Mouse (Mus musculus) thymus, postnatal 10 days (tissue): ENCODE results near the gene Pard3b.

Experiments
- DNase-seq, 2 experiments: peaks; one replicate each; pipeline ENCODE4 v3.0.0; 2021; ENCODE audit warnings: low spot score in 2 of 2

Pard3b gene

DNA sequence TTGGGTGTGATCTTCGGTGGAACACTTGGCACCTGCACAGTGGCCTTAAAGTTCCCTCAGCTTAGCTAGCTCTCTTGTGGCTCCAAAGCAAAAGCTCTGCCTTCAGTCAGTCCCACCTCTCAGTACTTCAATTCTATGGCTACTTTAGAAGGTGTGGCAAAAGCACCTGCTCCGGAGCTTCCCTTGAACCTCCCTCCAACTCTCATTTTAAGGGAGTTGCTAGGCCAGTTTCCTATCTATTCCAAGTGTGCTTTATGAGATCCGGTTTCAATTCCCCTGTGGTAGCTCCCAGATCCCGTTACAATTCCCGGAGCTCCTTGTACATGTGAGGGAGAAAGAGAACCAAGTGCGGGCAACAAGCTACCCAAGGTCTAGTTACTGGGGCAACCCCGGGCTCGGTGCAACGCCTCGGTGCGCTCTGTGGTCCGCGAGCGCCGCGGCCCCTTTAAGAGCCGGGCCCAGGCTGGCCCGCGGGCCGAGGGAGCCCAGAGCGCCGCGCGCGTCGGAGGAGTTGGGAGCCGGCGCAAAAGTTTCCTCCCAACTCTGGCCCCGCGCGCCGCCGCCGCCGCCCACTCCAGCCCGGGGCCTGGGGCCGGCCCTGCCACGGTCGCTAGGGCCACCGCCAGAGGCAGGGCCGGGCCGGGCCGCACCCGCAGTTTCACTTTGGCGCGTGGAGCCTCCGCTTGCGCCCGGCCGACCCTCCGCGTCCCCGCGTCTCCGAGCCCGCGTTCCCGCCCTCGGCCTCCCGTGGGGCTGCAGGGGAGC, at the start of gene Pard3b:
Gene Pard3b, plus strand, starts transcription at position 478 of the 765 bp plus-strand sequence.
- DNase-seq = peak in 1 of 2 experiments; percentile 14

DNA sequence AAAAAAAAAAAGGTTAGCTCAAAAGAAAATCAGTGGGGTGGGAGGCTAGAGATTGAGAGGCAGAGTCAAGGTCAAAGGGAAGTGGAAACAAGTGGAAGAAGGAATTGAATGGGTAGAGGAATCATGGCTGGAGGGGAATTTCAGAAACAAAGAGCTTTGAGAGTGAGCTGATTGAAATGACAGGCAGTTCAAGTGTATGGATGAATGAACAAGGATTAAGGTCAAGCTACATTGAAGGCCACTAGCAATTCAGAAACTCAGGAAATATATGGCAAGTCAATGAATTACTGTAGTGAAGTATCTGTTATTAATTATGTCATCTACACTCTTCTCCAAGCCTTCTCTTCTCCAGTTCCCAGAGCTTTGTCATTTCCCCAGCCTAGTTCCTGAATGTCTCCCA, 22.4 kb upstream of the Pard3b start:
- DNase-seq = no peak

DNA sequence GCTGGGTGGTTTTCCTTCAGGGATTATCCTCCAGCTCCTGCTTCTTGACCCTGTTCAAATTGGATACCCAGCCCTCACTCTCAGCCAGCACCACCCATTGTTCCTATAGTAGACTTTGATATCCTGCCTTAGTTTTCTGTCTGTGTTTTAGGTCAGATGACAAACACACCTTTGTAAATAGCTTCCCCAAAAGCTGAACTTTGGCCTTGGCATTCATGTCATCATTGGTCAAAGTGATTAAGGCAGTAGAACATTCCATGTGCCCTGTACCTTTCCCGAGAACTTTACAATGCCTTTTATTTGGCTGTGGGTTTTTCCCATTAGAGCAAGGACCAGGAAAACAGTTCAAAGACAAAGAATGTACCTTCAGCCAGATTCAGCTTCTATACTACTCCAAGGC, 18.0 kb upstream of the Pard3b start:
- no peak for DNase-seq

DNA sequence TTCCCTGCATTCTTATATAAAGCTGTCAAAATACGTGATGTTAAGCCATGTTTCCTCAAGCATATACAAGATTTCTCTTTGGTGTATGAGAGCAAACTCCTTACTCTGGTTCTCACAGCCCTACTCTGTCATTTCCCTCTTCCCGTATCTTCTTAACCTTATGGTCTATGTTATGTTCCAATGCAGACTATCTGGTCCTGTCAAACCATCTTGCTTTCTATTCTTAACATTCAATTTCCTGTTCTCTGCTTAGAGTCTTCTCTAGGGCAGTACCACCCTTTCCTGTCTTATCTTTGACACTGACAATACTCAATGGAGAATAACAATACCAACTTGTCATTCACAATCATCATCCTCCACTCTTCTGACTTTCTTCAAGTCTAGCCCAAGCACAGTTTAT, 8.8 kb upstream of the Pard3b start:
- DNase-seq = no peak

DNA sequence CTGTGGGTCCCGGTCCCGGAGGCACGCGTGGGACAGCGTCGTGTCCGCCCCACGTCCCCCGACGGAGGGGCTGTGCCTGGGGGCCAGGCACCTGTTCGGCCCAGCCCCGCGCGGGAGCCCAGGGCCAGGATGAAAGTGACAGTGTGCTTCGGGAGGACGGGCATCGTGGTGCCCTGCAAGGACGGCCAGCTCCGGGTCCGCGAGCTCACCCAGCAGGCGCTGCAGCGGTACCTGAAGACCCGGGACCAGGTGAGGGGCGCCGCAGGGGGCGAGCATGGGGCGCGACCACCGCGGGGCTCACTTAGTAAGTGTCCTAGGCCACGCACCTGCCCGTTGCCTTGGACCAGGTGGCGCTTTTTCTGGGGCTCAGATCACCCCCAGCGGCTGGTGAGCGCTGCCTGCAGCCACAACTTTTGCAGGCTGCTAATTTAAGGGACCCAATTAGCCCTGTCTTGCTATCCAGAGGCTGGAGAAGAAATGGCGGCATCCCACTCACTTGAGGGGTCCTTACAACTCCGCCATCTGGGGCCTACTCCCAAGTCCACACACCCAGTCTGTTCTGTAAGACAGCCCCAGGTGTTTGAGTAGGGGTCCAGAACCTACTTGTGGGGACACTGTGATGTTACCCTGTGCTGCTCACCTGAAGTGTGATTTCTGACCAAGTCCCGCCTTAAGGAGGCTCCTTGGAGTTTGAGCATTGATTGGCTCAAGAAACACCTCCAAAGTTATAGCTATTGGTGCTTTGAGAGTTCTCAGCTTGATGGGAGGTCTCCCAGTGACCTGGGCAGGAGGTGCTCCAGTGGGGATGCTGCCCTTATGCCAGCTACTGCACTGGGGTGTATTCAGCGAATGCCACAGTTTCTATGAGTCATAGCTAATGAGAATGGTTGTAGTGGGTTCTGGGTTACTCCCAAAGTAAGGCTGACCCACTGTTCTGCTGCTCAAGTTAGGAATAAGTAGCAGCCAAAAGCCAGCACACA, 780 bp downstream of the Pard3b start:
- DNase-seq = no peak

DNA sequence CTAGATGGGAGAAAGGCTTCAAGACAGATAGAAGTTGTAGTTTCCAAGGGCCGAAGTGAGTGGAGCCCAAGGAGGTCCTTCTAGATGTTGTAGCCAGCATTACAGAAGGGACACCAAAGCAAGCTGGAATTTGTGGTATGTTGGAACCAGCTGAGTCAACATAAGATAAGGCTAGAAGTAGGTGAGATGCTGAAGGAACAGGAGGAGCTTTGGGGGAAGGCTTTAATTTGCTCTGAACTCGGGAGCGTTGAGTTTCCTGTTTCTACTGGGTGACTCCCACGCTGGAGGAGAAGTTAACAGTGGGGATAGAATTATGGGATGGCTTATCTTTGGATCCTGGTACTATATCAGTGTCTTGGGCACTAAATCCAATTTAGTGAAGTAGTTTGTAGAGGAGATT, 3.3 kb downstream of the Pard3b start:
- no peak for DNase-seq

DNA sequence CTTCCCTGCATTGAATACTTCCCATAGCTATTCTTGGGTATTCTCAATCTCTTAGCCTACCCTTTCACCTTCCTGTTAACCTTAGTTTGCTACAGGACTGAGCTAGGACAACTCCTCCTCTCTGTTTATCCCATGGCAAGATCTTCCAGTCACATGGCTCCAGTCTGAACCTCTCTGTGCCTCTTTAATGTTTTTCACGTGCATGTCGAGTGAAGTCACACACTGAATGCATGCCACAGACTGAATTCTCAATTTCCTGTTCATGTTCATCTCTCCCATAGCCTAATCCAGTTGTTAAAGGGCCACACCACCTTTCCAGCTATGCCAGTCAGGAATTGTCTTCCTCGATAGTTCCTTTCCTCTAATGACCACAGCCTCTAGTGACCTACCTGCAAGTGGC, 6.4 kb downstream of the Pard3b start:
- no peak for DNase-seq

DNA sequence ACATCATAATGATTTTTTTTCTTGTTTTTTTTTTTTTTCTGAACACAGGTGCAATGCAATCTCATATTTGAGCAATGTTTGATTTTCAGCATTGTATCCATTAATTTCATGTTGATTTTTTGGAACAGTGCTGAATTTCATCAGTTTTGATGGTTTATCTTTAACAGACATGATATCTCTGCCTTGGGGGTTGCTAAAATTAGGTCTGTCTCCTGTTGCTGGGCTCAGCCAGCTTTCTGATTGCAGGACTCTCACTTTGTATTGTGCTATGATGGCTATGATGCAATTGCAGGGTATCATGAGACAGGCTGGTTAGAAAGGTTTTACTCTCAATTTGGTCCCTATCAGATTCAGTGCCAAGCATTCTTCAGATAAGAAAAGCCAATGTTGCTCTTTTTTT, 11.3 kb downstream of the Pard3b start:
- DNase-seq = no peak

DNA sequence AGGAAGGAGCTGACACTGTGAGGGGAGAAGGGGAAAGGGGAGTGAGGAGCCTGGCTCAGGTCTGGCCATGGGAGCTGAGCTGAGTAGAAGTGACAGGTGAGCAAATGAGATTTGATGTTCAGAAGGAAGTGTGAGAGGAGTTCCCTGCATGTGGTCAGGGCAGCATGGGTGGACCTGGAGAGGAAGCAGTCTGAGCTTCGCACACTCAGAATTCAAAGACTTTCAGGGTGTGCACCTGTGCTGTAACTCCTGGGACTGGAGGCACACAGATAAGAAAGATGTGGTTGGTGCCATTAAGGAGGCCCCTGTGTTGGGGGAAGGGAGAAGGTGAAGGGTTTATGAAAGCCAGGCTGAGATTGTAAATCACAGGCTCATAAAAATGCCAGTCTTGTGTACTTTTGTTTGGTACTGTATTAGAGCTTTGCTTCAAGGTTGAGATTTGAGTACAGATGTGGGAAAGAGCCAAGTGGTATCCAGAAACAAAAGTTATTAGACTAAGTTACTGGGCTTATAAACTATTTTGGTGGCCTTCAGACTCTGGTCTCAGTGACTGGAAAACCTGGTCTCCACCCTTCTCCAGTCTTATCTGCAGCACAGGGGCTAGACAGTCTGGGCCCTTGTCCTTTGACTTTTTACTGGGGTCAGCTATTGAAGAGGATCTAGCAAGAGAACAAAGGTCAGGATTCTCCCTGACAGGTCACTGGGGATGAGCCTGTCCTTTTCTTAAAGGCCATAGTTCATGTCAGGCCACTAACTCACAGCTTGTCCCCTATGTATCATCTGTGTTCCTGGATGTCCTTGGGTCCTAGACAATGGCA, 13.0 kb downstream of the Pard3b start:
- no peak for DNase-seq

DNA sequence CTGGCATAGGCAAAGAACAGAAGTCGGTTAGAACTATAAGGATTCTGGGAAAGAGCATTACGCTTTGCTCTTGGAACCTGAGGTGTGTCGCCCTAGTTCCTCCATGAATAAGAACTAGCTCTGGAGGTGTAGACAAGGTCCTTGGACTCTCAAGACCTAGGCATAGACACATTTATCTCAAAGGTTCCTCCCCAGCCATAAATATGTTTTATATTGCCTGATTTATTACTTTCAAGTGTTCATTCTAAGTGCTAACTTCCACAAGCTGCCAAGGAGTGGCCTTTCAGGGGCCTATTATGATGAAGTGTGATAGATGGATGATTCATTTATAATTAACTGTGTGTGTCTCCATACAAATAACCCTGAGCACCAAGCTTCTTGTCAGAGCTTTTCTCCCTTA, 19.1 kb downstream of the Pard3b start:
- DNase-seq = no peak

DNA sequence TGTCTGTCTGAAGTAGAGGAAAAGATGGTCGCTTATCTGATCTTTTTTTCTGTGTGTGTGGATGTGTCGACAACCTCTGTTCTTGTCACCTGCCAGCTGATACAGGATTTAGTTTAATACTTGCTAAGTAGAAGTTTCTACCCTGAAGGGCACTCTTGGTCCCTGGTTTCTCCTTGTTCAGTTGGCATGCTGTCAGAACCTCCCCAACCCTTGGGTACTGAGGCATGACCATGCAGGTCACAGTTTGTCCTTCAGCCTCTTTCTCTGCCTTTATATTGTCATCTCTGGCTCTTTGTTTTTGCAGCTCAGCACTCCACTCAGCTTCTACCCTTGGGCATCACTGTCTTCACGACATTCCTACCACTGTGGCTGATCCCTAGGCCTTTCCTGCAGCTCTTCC, 21.3 kb downstream of the Pard3b start:
- no peak for DNase-seq

DNA sequence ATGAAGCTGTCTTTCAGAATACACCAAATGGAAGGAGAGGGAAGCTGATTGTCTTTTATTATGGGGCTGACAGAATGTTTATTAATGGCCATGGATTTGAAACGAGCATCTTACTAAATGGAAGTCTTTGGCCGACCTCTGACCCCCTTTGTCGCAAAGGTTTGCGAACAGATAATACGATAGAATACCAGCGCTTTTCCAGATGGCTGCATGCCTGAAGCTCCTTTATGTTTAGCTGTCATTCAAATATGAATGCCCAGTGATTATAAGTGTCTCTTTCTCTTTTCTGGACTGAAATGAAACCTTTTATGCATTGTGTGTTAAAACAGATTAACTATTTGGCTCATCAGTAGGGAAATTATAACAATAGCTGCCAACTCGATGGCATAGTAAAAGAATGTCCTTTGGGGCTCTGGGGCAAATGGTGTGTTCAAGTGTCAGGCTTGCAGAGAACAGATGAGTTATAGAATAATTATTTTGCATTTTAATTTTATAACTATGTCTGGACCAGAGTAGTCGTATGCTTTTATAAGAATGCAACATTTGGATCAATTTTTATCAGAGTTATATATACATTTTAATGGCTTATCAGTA, 46.7 kb downstream of the Pard3b start:
- DNase-seq = no peak

DNA sequence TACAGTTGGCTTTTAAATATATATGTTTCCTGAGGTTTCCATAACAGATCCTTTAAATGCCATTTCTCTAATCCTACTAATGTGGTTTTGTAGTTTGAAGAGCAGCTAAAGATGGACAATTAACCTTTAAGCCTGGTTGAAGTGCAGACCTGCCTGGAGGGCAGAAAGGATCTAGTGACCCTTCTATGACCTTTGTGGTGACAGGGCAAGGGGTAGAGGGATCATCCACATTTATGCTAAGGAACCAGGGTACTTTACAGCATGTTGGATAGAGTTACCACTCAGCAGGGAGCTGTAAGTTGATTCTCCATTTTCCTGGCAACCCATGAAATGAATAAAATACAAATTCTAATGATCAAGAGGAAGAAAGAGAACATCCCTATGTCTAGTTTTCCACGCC, 47.3 kb downstream of the Pard3b start:
- no peak for DNase-seq

DNA sequence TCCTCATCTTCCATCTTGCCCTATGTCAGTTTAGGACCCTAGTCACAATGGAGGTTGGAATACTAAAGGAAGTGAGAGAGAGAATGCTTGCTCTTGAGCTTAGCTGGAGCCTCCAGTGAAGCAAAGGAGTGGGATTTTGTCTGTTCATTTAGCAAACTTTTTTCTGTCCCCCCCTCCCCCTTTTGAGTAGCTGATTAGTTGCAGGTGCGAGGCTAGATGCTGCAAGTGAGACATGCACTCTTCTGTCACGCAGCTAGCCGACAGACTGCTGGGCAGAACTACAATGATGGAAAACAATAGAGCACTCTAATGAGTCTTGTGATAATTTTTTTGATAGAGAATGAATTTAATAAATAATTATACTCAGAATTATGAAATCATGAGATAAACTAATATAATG, 49.7 kb downstream of the Pard3b start:
- no peak for DNase-seq

DNA sequence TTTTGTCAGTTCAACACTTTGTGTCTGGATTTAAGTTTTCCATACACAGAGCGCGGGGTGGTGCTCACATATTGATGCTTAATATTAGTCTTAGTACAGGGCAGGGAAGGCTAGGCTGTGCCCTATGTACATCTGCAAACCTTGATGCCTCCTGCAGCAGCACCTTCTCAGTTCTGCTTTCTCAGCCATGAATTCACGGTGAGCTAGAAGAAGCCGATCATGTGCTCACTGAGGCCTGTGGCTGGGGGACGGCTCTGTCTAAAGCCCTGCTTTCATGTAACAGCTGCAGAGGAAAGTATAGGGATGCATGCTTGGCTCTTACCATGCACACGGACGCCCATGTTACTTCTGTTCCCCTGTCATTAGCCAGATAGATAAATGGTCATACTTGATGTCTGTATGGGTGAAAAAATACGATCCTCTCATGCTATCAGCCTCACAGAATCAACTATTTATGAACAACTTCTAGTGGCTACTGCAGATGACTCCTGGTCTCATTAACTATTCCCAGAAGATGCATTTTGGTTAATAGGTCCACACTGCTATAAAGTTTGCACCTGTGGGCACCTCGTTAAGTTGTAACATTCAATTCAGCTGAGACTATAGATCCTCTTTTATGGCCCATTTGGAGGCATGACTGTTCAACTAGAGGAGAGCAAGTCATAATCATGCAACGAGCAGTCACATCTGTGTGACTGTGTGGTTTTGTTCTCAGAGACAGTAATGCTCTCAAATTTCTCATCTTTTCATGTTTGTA, 60.0 kb downstream of the Pard3b start:
- no peak for DNase-seq

DNA sequence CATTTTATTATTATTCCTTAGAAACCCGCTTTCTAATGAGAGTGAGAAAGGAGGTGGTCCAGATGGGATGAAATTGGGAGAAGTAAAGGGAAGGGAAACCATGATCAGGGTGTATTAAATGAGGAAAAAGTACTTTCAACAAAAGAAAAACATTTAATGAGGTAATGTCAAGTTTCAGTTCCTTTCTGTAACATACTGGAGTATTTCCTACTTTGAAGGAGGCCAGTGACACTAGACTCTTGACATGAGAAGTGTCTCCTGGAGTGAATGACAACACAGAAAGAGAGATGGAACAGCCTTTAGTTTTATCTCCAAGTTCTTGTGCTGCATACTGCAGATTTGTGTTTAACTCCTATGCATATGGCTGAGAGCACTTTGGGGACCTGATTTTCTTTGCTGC, 71.2 kb downstream of the Pard3b start:
- no peak for DNase-seq

DNA sequence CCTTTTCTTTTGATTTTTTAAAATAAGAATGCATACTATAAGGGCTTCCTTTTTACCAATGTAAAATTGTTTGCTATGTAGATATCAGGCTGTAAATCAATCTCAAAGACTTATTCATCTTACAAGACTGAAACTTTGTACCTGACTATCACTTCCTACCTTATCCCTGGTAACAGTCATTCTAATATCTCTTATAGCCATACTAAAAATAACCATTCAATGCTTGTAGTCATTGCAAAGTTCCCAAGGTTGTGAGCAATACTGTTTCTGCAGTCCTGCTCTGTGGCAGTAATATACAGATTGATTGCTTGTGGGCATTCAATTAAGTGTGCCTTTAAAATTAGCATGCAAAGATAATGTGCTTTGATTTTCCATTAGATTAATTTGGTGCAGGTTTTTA, 72.9 kb downstream of the Pard3b start:
- DNase-seq = no peak

DNA sequence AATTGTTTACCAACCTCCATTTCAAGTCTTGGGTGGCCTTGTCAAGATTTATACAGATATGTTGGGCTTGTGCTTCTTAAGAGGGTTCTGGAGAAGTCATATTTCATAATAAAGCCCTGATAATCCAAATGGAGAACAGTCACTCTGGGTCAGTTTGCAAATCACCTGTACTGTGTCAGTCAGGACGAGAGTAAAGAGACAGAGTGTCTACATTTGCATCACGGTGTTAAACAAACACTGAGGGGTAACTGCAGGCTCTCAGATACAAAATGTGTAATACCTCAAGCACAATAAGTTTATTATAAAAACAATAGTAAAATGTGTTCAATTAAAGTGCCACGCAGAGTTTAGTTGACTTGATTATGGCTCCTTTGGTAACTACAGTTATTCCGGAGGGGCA, 91.0 kb downstream of the Pard3b start:
- DNase-seq = no peak

DNA sequence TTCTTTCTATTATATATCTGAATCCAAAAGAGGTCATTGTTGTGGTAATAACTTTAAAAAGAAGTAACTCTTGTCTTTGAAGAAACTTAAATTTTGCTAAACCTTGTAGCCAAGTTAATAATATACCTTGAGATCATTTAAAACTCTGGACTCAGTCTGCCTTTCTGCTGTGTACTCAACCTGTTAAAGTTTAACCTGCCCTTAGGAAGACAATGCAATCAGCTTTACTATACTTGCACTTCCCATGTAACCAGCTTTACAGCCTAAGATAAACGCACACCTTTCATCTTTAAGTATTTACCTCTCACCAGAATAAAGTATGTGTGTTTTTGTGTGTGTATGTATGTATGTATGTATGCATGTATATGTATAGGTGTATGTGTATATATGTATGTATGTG, 97.9 kb downstream of the Pard3b start:
- no peak for DNase-seq

DNA sequence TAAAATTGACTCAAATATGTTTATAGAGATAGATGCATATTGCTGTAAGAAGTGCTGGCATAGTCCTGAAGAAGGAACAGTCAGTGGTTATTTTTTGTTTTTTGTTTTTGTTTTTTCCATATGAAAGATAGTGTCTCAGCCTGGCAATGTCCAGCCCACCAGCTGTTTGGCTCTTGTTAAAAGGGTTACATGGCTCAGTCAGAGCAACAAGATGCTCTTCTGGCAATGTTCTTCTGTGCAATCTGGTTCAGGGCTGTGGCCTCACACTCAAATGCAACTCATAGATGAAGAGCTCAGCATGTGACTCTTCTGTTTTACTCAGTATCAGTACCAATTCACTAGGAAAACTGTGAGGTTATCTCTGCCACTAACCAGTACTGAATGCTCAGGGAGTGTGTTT, 104.2 kb downstream of the Pard3b start:
- no peak for DNase-seq

DNA sequence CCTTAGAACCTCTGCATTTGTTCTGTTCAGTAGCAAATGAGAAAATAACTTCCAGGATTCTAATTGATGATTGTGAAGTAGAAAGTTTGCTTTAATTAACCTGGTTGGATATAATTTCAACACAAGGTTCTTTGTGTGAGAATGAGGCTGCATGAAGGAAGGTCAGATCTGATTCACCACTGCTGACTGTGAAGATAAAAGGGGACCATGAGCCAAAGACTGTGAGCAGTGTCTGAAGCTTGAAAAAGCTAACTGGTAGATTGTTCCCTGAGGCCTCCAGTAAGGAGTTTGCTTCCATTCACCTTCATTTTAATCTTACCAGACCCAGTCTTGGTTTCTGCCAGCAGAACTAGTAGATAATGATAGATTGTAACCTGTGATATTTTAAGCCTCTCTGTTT, 108.9 kb downstream of the Pard3b start:
- no peak for DNase-seq
